Mouse (Mus musculus) erythroblast, embryonic 14.5 days (primary cell): ENCODE data around the gene Ctu1.

Source experiments
- GATA1 ChIP-seq: IDR thresholded peaks from 2 replicates; pipeline ENCODE4 v1.6.1; 2012; ENCODE audit warnings: low read length, inconsistent platforms, mixed read lengths
- TAL1 ChIP-seq: IDR thresholded peaks from 3 replicates; pipeline ENCODE4 v1.6.1; 2012; ENCODE audit warnings: low read length, inconsistent platforms, mixed read lengths

- TF ChIP-seq GATA1 (no peak), TAL1 (no peak)
Observed at GRCm38 (mm10) chr7:43634500-43634899, 37.3 kb upstream of the Ctu1 start, which contains the start of gene Ceacam18.
